9 mouse cellular contexts compared by ENCODE assay signal in genomic region chr4:106865415-106866110, GRCm38 (mm10). TPM values are rescaled to one million over a fixed set of nuclear protein-coding genes. Genes with fewer than 3 reads are reported as not detected.
DNase-seq lines count a peak whose midpoint lies in the region; ATAC-seq lines count a peak whose summit lies in the region.
"Had no signal": no experiment of that assay in that cellular context is flagged by ENCODE, and none has a peak within 500 bp of the region (broad histone marks: within the 10 kb centered on the region; RNA-seq: fewer than 3 reads in every experiment).

No protein-coding gene starts in this region.

- H3K27ac ChIP-seq in heart, embryonic 16.5 days (ENCODE audit: low read length): peak overlapping the region; percentile 39; the same call in 1 of the 2 replicates
- peak overlapping the region; percentile 74 for H3K27ac ChIP-seq in midbrain, embryonic 13.5 days

- H3K4me2 ChIP-seq in heart, embryonic 16.5 days (ENCODE audit: low read depth, low read length): no peak overlapping the region
- H3K4me2 ChIP-seq in midbrain, embryonic 13.5 days (replicated peaks): 0 out of 2 replicates have a peak overlapping the region, but pooled peaks have one; percentile 11

- peak overlapping the region; percentile 21 for H3K9ac ChIP-seq in heart, embryonic 16.5 days (ENCODE audit: low read length)
- H3K9ac ChIP-seq in midbrain, embryonic 13.5 days (replicated peaks): peak overlapping the region; percentile 40; the same call in 1 of the 2 replicates

- H3K36me3 ChIP-seq in heart, embryonic 16.5 days (ENCODE audit: control insufficient read depth, insufficient read depth): no peaks in the 10 kb centered on the region
- no peaks in the 10 kb centered on the region for H3K36me3 ChIP-seq in midbrain, embryonic 13.5 days

- 26% methylated on average over 19 of the region's 19 CpGs for WGBS in heart, embryonic 16.5 days
- WGBS in midbrain, embryonic 13.5 days: 14% methylated on average over 19 of the region's 19 CpGs

- no peak overlapping the region for H3K4me3 ChIP-seq in heart, embryonic 16.5 days (ENCODE audit: low read length)
- no peak overlapping the region for H3K4me3 ChIP-seq in midbrain, embryonic 13.5 days (replicated peaks)
- H3K4me3 ChIP-seq: myocyte had no signal

- no peaks in the 10 kb centered on the region for H3K9me3 ChIP-seq in heart, embryonic 16.5 days (replicated peaks; ENCODE audit: control insufficient read depth, low read length)
- no peaks in the 10 kb centered on the region for H3K9me3 ChIP-seq in midbrain, embryonic 13.5 days

- intact Hi-C loops in gastrocnemius, postnatal 14 days (cut with DNase I; ENCODE audit: low total_unique reads): no loop called here

- H3K4me1 ChIP-seq in heart, embryonic 16.5 days (ENCODE audit: control insufficient read depth, insufficient read depth, low read length): peaks cover 39% of the 10 kb centered on the region
- peaks cover 36% of the 10 kb centered on the region for H3K4me1 ChIP-seq in midbrain, embryonic 13.5 days (replicated peaks)

- no peak for DNase-seq in heart, adult 9 months (ENCODE audit: low spot score in 2 of 2)
- peak; percentile 85 for DNase-seq in embryo, embryonic 11 days
- DNase-seq in hindlimb bud, embryonic 11.5 days (ENCODE audit: extremely low spot score, low read depth, low spot score): peak; percentile 73
- no peak for DNase-seq in gastrocnemius, postnatal 14 days
- DNase-seq in urinary bladder, postnatal 36 days (ENCODE audit: low spot score in 2 of 2): no peak

- no peak for ATAC-seq in heart, embryonic 16.5 days (replicated peaks; ENCODE audit: extremely low read depth, insufficient read depth, low FRiP score)
- ATAC-seq in midbrain, embryonic 13.5 days: peak; percentile 38
- ATAC-seq in monocyte, adult 5-6 weeks (replicated peaks; ENCODE audit: insufficient number of reproducible peaks, low FRiP score, low TSS enrichment, poor library complexity, severe bottlenecking): no peak

- no peaks in the 10 kb centered on the region for H3K27me3 ChIP-seq in heart, embryonic 16.5 days (ENCODE audit: control insufficient read depth, insufficient read depth, low read length)
- H3K27me3 ChIP-seq in midbrain, embryonic 13.5 days: 0 out of 2 replicates have a peak, but pooled peaks cover 3% of the 10 kb centered on the region

RNA-seq across cellular contexts. Expression of gene Ssbp3, which starts 44.9 kb away (rescaled TPM):
- polyA plus RNA-seq in heart, embryonic 16.5 days (2015; fragmentation: Nextera tagmentation; extraction: Ambion mirVana): 51.2 and 52.9 TPM in 2 replicates
- 192 and 229 TPM in 2 replicates for polyA plus RNA-seq in midbrain, embryonic 13.5 days (2015; fragmentation: Nextera tagmentation; extraction: Ambion mirVana)
- total RNA-seq in gastrocnemius, postnatal 14 days (2021): 10 to 100 TPM; 23.4 to 27.9 TPM
- 14.3 to 22.7 TPM (median 19.5 TPM) in 3 replicates for total RNA-seq in monocyte, adult 5-6 weeks (2017)

Comparison
In these comparisons a context has a peak if more than half of its experiments do, and no peak if none do; other contexts are left out.
1. DNase-seq: peak in embryo, embryonic 11 days (single experiment) and hindlimb bud, embryonic 11.5 days (single experiment); none in heart, adult 9 months (0 of 2), gastrocnemius, postnatal 14 days (single experiment) and urinary bladder, postnatal 36 days (0 of 2).